Mouse (Mus musculus): ENCODE results near the gene Eno1. TPM values are rescaled to one million over a fixed set of nuclear protein-coding genes. Genes with fewer than 3 reads are reported as not detected.

Gene Eno1
- polyA plus RNA-seq, 1 experiment from 2014 or later: 305 TPM

- Histone ChIP-seq H3K4me2 (replicated peaks; ENCODE audit: low read depth, low read length) (no peak overlapping the region), H3K27me3 (replicated peaks; ENCODE audit: insufficient read depth, low read length) (no peaks in the 10 kb centered on the region), H3K36me3 (ENCODE audit: insufficient read depth, low read length) (no peaks in the 10 kb centered on the region), H3K4me3 (ENCODE audit: low read depth, low read length) (no peak overlapping the region), H3K9me3 (ENCODE audit: low read length) (no peaks in the 10 kb centered on the region), H3K9ac (replicated peaks; ENCODE audit: low read depth) (no peak overlapping the region), H3K4me1 (ENCODE audit: insufficient read depth, low read depth, low read length) (no peaks in the 10 kb centered on the region), H3K27ac (ENCODE audit: low read length) (no peak overlapping the region)
- ATAC-seq: no peak
- DNase-seq (ENCODE audit: low spot score): peak; percentile 44
- 77% methylated on average over 5 of the region's 5 CpGs for WGBS
- TF ChIP-seq CTCF (IDR thresholded peaks at IDR 0.05) (no peak), EP300 (IDR thresholded peaks at IDR 0.05) (no peak)
Measured at GRCm38 (mm10) chr4:150202702-150203101, 33.8 kb upstream of the Eno1 start.

DNA sequence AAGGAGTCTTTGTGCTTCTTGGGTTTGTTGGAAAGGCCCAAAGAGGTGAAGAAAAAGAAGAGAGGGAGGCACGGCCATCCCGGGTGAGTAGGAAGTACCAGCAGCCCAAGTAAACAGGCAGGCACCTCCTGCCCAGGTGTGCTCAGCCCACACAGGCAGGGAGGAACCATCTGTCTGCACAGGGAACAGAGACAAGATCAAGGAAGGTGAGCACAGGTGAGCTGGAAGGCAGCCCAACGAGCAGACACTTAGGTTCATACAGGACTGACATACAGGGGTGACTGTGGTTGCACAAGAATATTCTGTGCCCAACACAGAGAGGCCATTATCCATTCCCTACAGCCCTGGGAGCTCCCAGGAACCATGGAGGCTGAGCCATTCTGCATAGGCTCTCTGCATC is 31.6 kb upstream of the Eno1 start:
- H3K4me1 ChIP-seq (ENCODE audit: insufficient read depth, low read depth, low read length): no peaks in the 10 kb centered on the region
- WGBS: 52% methylated on average over 3 of the region's 3 CpGs
- H3K36me3 ChIP-seq (ENCODE audit: insufficient read depth, low read length): no peaks in the 10 kb centered on the region
- no peak overlapping the region for H3K27ac ChIP-seq (ENCODE audit: low read length)
- no peak overlapping the region for H3K4me2 ChIP-seq (replicated peaks; ENCODE audit: low read depth, low read length)
- no peaks in the 10 kb centered on the region for H3K27me3 ChIP-seq (replicated peaks; ENCODE audit: insufficient read depth, low read length)
- no peak overlapping the region for H3K4me3 ChIP-seq (ENCODE audit: low read depth, low read length)
- no peak for TF ChIP-seq EP300 (IDR thresholded peaks at IDR 0.05)
- TF ChIP-seq CTCF (IDR thresholded peaks at IDR 0.05): no peak
- H3K9me3 ChIP-seq (ENCODE audit: low read length): no peaks in the 10 kb centered on the region
- H3K9ac ChIP-seq (replicated peaks; ENCODE audit: low read depth): no peak overlapping the region
- ATAC-seq (no peak), DNase-seq (ENCODE audit: low spot score) (no peak)

- TF ChIP-seq EP300 (IDR thresholded peaks at IDR 0.05) (no peak), CTCF (IDR thresholded peaks at IDR 0.05) (no peak)
- H3K4me1 ChIP-seq (ENCODE audit: insufficient read depth, low read depth, low read length): peaks cover 5% of the 10 kb centered on the region; the same call in 1 of the 2 replicates
- H3K36me3 ChIP-seq (ENCODE audit: insufficient read depth, low read length): no peaks in the 10 kb centered on the region
- H3K9me3 ChIP-seq (ENCODE audit: low read length): no peaks in the 10 kb centered on the region
- H3K27ac ChIP-seq (ENCODE audit: low read length): no peak overlapping the region
- H3K9ac ChIP-seq (replicated peaks; ENCODE audit: low read depth): no peak overlapping the region
- ATAC-seq (no peak), DNase-seq (ENCODE audit: low spot score) (no peak)
- 93% methylated on average over 5 of the region's 5 CpGs for WGBS
- no peak overlapping the region for H3K4me3 ChIP-seq (ENCODE audit: low read depth, low read length)
- no peaks in the 10 kb centered on the region for H3K27me3 ChIP-seq (replicated peaks; ENCODE audit: insufficient read depth, low read length)
- H3K4me2 ChIP-seq (replicated peaks; ENCODE audit: low read depth, low read length): no peak overlapping the region
Measured at GRCm38 (mm10) chr4:150209751-150210150, 26.8 kb upstream of the Eno1 start.

DNA sequence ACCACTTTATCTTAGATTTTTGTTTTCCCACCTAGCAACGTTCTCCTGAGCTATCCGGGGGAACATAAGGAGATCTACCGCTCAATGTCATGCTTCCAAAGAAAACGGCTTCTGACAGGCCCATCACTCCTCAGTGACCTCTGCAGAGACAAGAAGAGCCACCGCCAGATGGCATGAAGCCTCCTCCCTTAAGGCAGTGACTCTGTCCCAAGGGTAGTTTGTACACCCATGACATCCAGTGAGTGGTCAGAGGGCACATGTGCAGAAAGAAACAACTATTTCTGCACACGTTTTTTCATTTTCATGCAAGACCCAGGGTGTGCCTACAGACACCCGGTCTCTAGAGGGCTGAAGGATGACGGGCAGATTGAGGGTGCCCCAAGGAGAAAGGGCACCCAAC is 26.2 kb upstream of the Eno1 start:
- ATAC-seq (no peak), DNase-seq (ENCODE audit: low spot score) (no peak)
- no peak for TF ChIP-seq EP300 (IDR thresholded peaks at IDR 0.05)
- no peak for TF ChIP-seq CTCF (IDR thresholded peaks at IDR 0.05)
- Histone ChIP-seq H3K27ac (ENCODE audit: low read length) (no peak overlapping the region), H3K4me1 (ENCODE audit: insufficient read depth, low read depth, low read length) (peaks cover 5% of the 10 kb centered on the region; the same call in 1 of the 2 replicates), H3K4me3 (ENCODE audit: low read depth, low read length) (no peak overlapping the region), H3K9ac (replicated peaks; ENCODE audit: low read depth) (no peak overlapping the region), H3K27me3 (replicated peaks; ENCODE audit: insufficient read depth, low read length) (no peaks in the 10 kb centered on the region), H3K36me3 (ENCODE audit: insufficient read depth, low read length) (no peaks in the 10 kb centered on the region), H3K9me3 (ENCODE audit: low read length) (no peaks in the 10 kb centered on the region), H3K4me2 (replicated peaks; ENCODE audit: low read depth, low read length) (no peak overlapping the region)
- 80% methylated on average over 8 of the region's 8 CpGs for WGBS

- DNase-seq (ENCODE audit: low spot score) (no peak), ATAC-seq (no peak)
- Histone ChIP-seq H3K4me2 (replicated peaks; ENCODE audit: low read depth, low read length) (peak overlapping the region; percentile 38), H3K9me3 (ENCODE audit: low read length) (no peaks in the 10 kb centered on the region), H3K9ac (replicated peaks; ENCODE audit: low read depth) (no peak overlapping the region), H3K4me1 (ENCODE audit: insufficient read depth, low read depth, low read length) (peaks cover 5% of the 10 kb centered on the region; the same call in 1 of the 2 replicates), H3K4me3 (ENCODE audit: low read depth, low read length) (no peak overlapping the region), H3K36me3 (ENCODE audit: insufficient read depth, low read length) (no peaks in the 10 kb centered on the region), H3K27me3 (replicated peaks; ENCODE audit: insufficient read depth, low read length) (no peaks in the 10 kb centered on the region), H3K27ac (ENCODE audit: low read length) (no peak overlapping the region)
- WGBS: 47% methylated on average over 10 of the region's 10 CpGs
- no peak for TF ChIP-seq EP300 (IDR thresholded peaks at IDR 0.05)
- TF ChIP-seq CTCF (IDR thresholded peaks at IDR 0.05): no peak
Measured at GRCm38 (mm10) chr4:150211930-150212552, 24.5 kb upstream of the Eno1 start.

- H3K36me3 ChIP-seq (ENCODE audit: insufficient read depth, low read length): no peaks in the 10 kb centered on the region
- H3K4me2 ChIP-seq (replicated peaks; ENCODE audit: low read depth, low read length): peak overlapping the region; percentile 38
- DNase-seq (ENCODE audit: low spot score) (peak; percentile 90), ATAC-seq (peak; percentile 93)
- H3K27me3 ChIP-seq (replicated peaks; ENCODE audit: insufficient read depth, low read length): no peaks in the 10 kb centered on the region
- TF ChIP-seq CTCF (IDR thresholded peaks at IDR 0.05) (no peak), EP300 (IDR thresholded peaks at IDR 0.05) (no peak)
- 3% methylated on average over 15 of the region's 15 CpGs for WGBS
- H3K4me1 ChIP-seq (ENCODE audit: insufficient read depth, low read depth, low read length): peaks cover 5% of the 10 kb centered on the region; the same call in 1 of the 2 replicates
- no peaks in the 10 kb centered on the region for H3K9me3 ChIP-seq (ENCODE audit: low read length)
- no peak overlapping the region; the same call in 1 of the 2 replicates for H3K9ac ChIP-seq (replicated peaks; ENCODE audit: low read depth)
- H3K4me3 ChIP-seq (ENCODE audit: low read depth, low read length): no peak overlapping the region
- H3K27ac ChIP-seq (ENCODE audit: low read length): peak overlapping the region; percentile 26; the same call in 1 of the 2 replicates
Measured at GRCm38 (mm10) chr4:150212553-150212971, 24.0 kb upstream of the Eno1 start.
